ENCODE assay signal across 7 mouse cellular contexts in the genomic region with DNA sequence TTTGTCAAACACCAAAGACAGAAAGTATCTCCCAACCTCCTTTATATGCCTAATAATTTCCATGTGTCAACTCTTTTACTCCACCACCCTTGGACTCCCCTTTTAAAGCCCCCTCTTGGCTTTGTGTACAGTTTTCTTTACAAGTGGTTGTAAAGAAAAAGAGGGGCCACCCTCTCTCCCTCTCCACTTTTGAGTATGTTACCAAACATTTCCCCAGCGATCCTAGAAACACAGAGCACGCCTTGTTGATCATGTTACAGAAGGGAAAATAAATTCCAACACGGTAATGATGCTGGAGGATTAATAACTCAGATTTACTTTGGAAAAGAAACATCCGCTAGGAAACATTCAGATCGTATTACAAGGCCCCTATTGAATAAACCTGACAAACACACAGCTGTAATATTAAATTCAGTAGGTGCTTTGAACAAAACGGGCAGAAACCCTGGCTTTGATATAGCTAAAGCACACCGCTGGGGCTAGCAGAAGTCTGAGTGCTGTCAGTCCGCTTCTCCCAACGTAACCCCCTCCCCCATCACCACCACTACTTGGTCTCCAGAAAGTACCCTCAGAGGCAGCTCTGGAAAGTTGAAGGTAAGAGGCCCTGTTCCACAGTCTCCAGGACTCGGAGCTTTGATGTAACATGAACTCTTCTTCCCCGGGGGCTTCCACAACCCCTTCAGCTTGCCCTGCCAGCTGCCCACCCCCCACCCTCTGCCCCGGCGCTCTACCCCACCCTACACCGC. TPM values are rescaled to one million over a fixed set of nuclear protein-coding genes. Genes with fewer than 3 reads are reported as not detected.
A peak's percentile ranks its signal among the peaks of the same experiment; 100 is the strongest.
DNase-seq lines count a peak whose midpoint lies in the region; ATAC-seq and TF ChIP-seq lines count a peak whose summit lies in the region.

No protein-coding gene starts in this region.

- H3K27ac ChIP-seq in ES-Bruce4 (ENCODE audit: insufficient read depth, low read length) = no peak overlapping the region
- H3K27ac ChIP-seq in hindbrain, embryonic 10.5 days = peak overlapping the region; percentile 56; the same call in 1 of the 2 replicates
- H3K27ac ChIP-seq in liver, embryonic 16.5 days (ENCODE audit: low read length) = no peak overlapping the region

- TF ChIP-seq CTCF in E14TG2a.4 (conservative IDR thresholded peaks at IDR 0.05; ENCODE audit: low read length) (no peak), ES-Bruce4 (IDR thresholded peaks at IDR 0.05; ENCODE audit: low read depth, low read length) (no peak)

- H3K4me3 ChIP-seq in E14TG2a.4 (replicated peaks; ENCODE audit: low read length) (peak overlapping the region; percentile 82), ES-Bruce4 (ENCODE audit: low read depth, low read length) (peak overlapping the region; percentile 57)
- H3K4me3 ChIP-seq in hindbrain, embryonic 10.5 days = peak overlapping the region; percentile 63
- H3K4me3 ChIP-seq in liver, embryonic 16.5 days (ENCODE audit: low read depth, low read length) = peak overlapping the region; percentile 57; the same call in 1 of the 2 replicates

- H3K4me2 ChIP-seq in liver, embryonic 16.5 days (ENCODE audit: low read depth, low read length) = peak overlapping the region; percentile 65

- H3K9me3 ChIP-seq in E14TG2a.4 (ENCODE audit: low read length) (no peaks in the 10 kb centered on the region), ES-Bruce4 (replicated peaks; ENCODE audit: control insufficient read depth, insufficient read depth, low read length, poor library complexity, severe bottlenecking) (no peaks in the 10 kb centered on the region)
- H3K9me3 ChIP-seq in hindbrain, embryonic 10.5 days = no peaks in the 10 kb centered on the region
- no peaks in the 10 kb centered on the region for H3K9me3 ChIP-seq in liver, embryonic 16.5 days (replicated peaks; ENCODE audit: control insufficient read depth, low read length)

- H3K27me3 ChIP-seq in E14TG2a.4 (ENCODE audit: insufficient read depth, low read length) (peaks cover 17% of the 10 kb centered on the region), ES-Bruce4 (ENCODE audit: control insufficient read depth, insufficient read depth, low read length, poor library complexity, severe bottlenecking) (0 out of 2 replicates have a peak, but pooled peaks cover 4% of the 10 kb centered on the region)
- H3K27me3 ChIP-seq in hindbrain, embryonic 10.5 days (ENCODE audit: insufficient read depth, poor library complexity, severe bottlenecking) = peaks cover 100% of the 10 kb centered on the region
- peaks cover 73% of the 10 kb centered on the region for H3K27me3 ChIP-seq in liver, embryonic 16.5 days (ENCODE audit: control insufficient read depth, insufficient read depth, low read depth, low read length)

- DNase-seq in hindbrain, embryonic 10.5 days (ENCODE audit: low spot score) = peak; percentile 54
- DNase-seq in frontal cortex, postnatal 14 days (ENCODE audit: low spot score in 2 of 2) = no peak
- no peak for DNase-seq in Muller cell, postnatal 12 days (ENCODE audit: inconsistent ontology term)

- no peak for TF ChIP-seq POLR2A in ES-Bruce4 (IDR thresholded peaks at IDR 0.05; ENCODE audit: insufficient read depth, low read length)

- ATAC-seq in liver, embryonic 16.5 days (ENCODE audit: low read depth) = no peak
- no peak for ATAC-seq in erythroblast, adult 5-6 weeks (replicated peaks; ENCODE audit: low FRiP score, poor library complexity, severe bottlenecking)

- H3K4me1 ChIP-seq in E14TG2a.4 (replicated peaks; ENCODE audit: low read depth, low read length) = peaks cover 79% of the 10 kb centered on the region
- H3K4me1 ChIP-seq in ES-Bruce4 (ENCODE audit: control insufficient read depth, insufficient read depth, low read length) = no peaks in the 10 kb centered on the region
- H3K4me1 ChIP-seq in hindbrain, embryonic 10.5 days (replicated peaks) = peaks cover 54% of the 10 kb centered on the region
- H3K4me1 ChIP-seq in liver, embryonic 16.5 days (ENCODE audit: control insufficient read depth, low read depth, low read length) = no peaks in the 10 kb centered on the region; the same call in 1 of the 2 replicates

- H3K36me3 ChIP-seq in E14TG2a.4 (ENCODE audit: insufficient read depth, low read length) (peaks cover 35% of the 10 kb centered on the region), ES-Bruce4 (ENCODE audit: control insufficient read depth, insufficient read depth, low read length, poor library complexity, severe bottlenecking) (peaks cover 14% of the 10 kb centered on the region)
- peaks cover 5% of the 10 kb centered on the region; the same call in 1 of the 2 replicates for H3K36me3 ChIP-seq in hindbrain, embryonic 10.5 days
- H3K36me3 ChIP-seq in liver, embryonic 16.5 days (ENCODE audit: control insufficient read depth, insufficient read depth) = no peaks in the 10 kb centered on the region

- peak overlapping the region; percentile 65 for H3K9ac ChIP-seq in ES-Bruce4 (ENCODE audit: low read depth, poor library complexity, severe bottlenecking)
- H3K9ac ChIP-seq in liver, embryonic 16.5 days (ENCODE audit: low read depth, low read length) = no peak overlapping the region

- 11% methylated on average over 14 of the region's 14 CpGs for WGBS in hindbrain, embryonic 10.5 days
- WGBS in liver, embryonic 16.5 days (ENCODE audit: insufficient replicate concordance) = 26% methylated on average over 14 of the region's 14 CpGs

- no peak for TF ChIP-seq EP300 in ES-Bruce4 (IDR thresholded peaks at IDR 0.05; ENCODE audit: insufficient read depth, low read depth, low read length)

RNA-seq across cellular contexts. Expression of a gene that starts 5.3 kb away (rescaled TPM):
- 22.0 and 27.9 TPM in 2 replicates for polyA plus RNA-seq in ES-Bruce4 (2011; ENCODE audit: insufficient read depth, insufficient read length, low read depth, missing spikeins)
- 15.4 and 20.9 TPM in 2 replicates for polyA plus RNA-seq in hindbrain, embryonic 10.5 days (2016; fragmentation: Nextera tagmentation; extraction: Ambion mirVana)
- polyA plus RNA-seq in liver, embryonic 16.5 days (2015; fragmentation: Nextera tagmentation; extraction: Ambion mirVana) = 1.1 and 1.8 TPM in 2 replicates
- 1.3 and 4.2 TPM in 2 replicates for total RNA-seq in erythroblast, adult 5-6 weeks (2015; ENCODE audit: low replicate concordance)
- total RNA-seq in erythroblast, adult 5-6 weeks (2017; ENCODE audit: low replicate concordance) = not detected in 2 replicates

RNA-seq across cellular contexts. Expression of a gene that starts 5.9 kb away (rescaled TPM):
- polyA plus RNA-seq in ES-Bruce4 (2011; ENCODE audit: insufficient read depth, insufficient read length, low read depth, missing spikeins) = not detected in 2 replicates
- not detected in 2 replicates for polyA plus RNA-seq in hindbrain, embryonic 10.5 days (2016; fragmentation: Nextera tagmentation; extraction: Ambion mirVana)
- polyA plus RNA-seq in liver, embryonic 16.5 days (2015; fragmentation: Nextera tagmentation; extraction: Ambion mirVana) = not detected in 2 replicates
- not detected in 2 replicates for total RNA-seq in erythroblast, adult 5-6 weeks (2015; ENCODE audit: low replicate concordance)
- not detected in 2 replicates for total RNA-seq in erythroblast, adult 5-6 weeks (2017; ENCODE audit: low replicate concordance)
